Mouse (Mus musculus): ENCODE measurements at regions not wholly inside any gene's neighbourhood (a gene's known extent, or its start where the extent isn't known, plus 50 kb on each side); places are given as distances from the start of the nearest gene placed in this dataset.

DNA sequence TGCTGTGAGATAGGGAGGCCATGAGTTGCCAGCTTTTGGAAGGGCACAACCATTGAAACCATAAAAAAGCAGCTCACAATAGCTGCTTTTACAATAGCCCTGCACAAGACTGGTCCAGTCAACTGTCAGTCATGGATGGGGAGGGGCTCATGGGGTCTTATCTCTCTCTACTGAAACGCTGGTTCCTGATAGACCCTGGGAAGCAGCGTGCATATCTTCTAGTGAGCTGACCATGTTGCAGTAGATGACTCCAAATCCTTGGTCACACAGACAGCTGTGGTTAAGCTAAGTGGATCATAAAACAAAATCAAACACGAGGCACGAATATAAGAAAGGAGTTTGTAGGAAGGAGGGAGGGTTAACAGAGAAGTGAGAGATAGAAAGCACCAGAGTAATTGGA, 105.0 kb downstream of the Aldh8a1 start:
- TF ChIP-seq CTCF (IDR thresholded peaks at IDR 0.05; ENCODE audit: low read depth) (no peak), EP300 (optimal IDR thresholded peaks at IDR 0.05) (no peak)
